28 mouse cellular contexts compared by ENCODE assay signal in the genomic region with DNA sequence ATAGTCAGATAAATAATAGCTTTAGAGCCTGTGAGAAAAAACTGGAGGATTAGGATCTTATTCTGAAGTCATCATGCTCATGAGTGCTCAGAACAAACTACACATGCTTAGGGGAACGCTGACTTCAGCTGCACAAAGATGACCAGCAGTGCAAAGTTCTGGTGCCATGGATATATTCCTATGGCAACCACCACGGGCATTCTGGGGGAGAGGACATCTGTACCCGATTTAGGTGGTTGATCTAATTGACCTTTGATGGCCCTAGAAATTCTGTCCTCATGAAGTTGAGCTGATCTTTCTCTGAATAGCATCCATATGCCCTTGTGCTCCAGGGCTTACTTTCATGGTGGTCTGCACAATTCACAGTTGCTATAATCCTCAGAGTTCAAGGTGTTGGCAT. TPM values are rescaled to one million over a fixed set of nuclear protein-coding genes. Genes with fewer than 3 reads are reported as not detected.
DNase-seq lines count a peak whose midpoint lies in the region; ATAC-seq lines count a peak whose summit lies in the region.
"Had no signal": no experiment of that assay in that cellular context is flagged by ENCODE, and none has a peak within 500 bp of the region (broad histone marks: within the 10 kb centered on the region; RNA-seq: fewer than 3 reads in every experiment).

No protein-coding gene starts in this region.

- H3K27me3 ChIP-seq in heart, embryonic 10.5 days (ENCODE audit: insufficient read depth, poor library complexity, severe bottlenecking), result no peaks in the 10 kb centered on the region
- H3K27me3 ChIP-seq in embryonic facial prominence, embryonic 10.5 days (replicated peaks; ENCODE audit: low read depth, poor library complexity, severe bottlenecking), result no peaks in the 10 kb centered on the region
- H3K27me3 ChIP-seq in intestine, embryonic 15.5 days (replicated peaks), result no peaks in the 10 kb centered on the region
- H3K27me3 ChIP-seq: CH12.LX; embryonic facial prominence, embryonic 13.5 days; embryonic facial prominence, embryonic 15.5 days; forebrain, embryonic 12.5 days; Patski had no signal

- no peaks in the 10 kb centered on the region; the same call in 1 of the 2 replicates for H3K9me3 ChIP-seq in heart, embryonic 10.5 days
- 0 out of 2 replicates have a peak, but pooled peaks cover 4% of the 10 kb centered on the region for H3K9me3 ChIP-seq in embryonic facial prominence, embryonic 10.5 days
- no peaks in the 10 kb centered on the region for H3K9me3 ChIP-seq in intestine, embryonic 15.5 days
- H3K9me3 ChIP-seq: embryonic facial prominence, embryonic 13.5 days; embryonic facial prominence, embryonic 15.5 days; forebrain, embryonic 12.5 days had no signal

- no peak overlapping the region for H3K4me2 ChIP-seq in intestine, embryonic 15.5 days (replicated peaks)
- H3K4me2 ChIP-seq: embryonic facial prominence, embryonic 13.5 days; embryonic facial prominence, embryonic 15.5 days; forebrain, embryonic 12.5 days had no signal

- 77% methylated on average over 3 of the region's 3 CpGs for WGBS in heart, embryonic 10.5 days
- WGBS in embryonic facial prominence, embryonic 10.5 days, result 45% methylated on average over 3 of the region's 3 CpGs
- 78% methylated on average over 3 of the region's 3 CpGs for WGBS in intestine, embryonic 15.5 days

- no peak overlapping the region for H3K4me3 ChIP-seq in heart, embryonic 10.5 days
- H3K4me3 ChIP-seq in embryonic facial prominence, embryonic 10.5 days, result no peak overlapping the region
- H3K4me3 ChIP-seq in intestine, embryonic 15.5 days (replicated peaks), result no peak overlapping the region
- H3K4me3 ChIP-seq: embryonic facial prominence, embryonic 13.5 days; embryonic facial prominence, embryonic 15.5 days; erythroblast, embryonic 14.5 days; forebrain, embryonic 10.5 days; forebrain, embryonic 12.5 days had no signal

- H3K4me1 ChIP-seq in heart, embryonic 10.5 days, result no peaks in the 10 kb centered on the region
- H3K4me1 ChIP-seq in embryonic facial prominence, embryonic 10.5 days, result no peaks in the 10 kb centered on the region
- no peaks in the 10 kb centered on the region for H3K4me1 ChIP-seq in intestine, embryonic 15.5 days (replicated peaks)
- H3K4me1 ChIP-seq: embryonic facial prominence, embryonic 13.5 days; embryonic facial prominence, embryonic 15.5 days; forebrain, embryonic 10.5 days; forebrain, embryonic 12.5 days had no signal

- H3K36me3 ChIP-seq in heart, embryonic 10.5 days, result no peaks in the 10 kb centered on the region
- H3K36me3 ChIP-seq in embryonic facial prominence, embryonic 10.5 days (replicated peaks), result no peaks in the 10 kb centered on the region; the same call in 1 of the 2 replicates
- H3K36me3 ChIP-seq in intestine, embryonic 15.5 days, result no peaks in the 10 kb centered on the region
- H3K36me3 ChIP-seq: embryonic facial prominence, embryonic 13.5 days; embryonic facial prominence, embryonic 15.5 days; forebrain, embryonic 12.5 days; G1E had no signal

- H3K9ac ChIP-seq in intestine, embryonic 15.5 days, result no peak overlapping the region
- H3K9ac ChIP-seq: embryonic facial prominence, embryonic 13.5 days; embryonic facial prominence, embryonic 15.5 days; forebrain, embryonic 12.5 days had no signal

- H3K27ac ChIP-seq in heart, embryonic 10.5 days, result no peak overlapping the region
- no peak overlapping the region for H3K27ac ChIP-seq in embryonic facial prominence, embryonic 10.5 days (replicated peaks)
- no peak overlapping the region for H3K27ac ChIP-seq in intestine, embryonic 15.5 days
- H3K27ac ChIP-seq: embryonic facial prominence, embryonic 13.5 days; embryonic facial prominence, embryonic 15.5 days; forebrain, embryonic 10.5 days; forebrain, embryonic 12.5 days had no signal

- ATAC-seq in intestine, embryonic 15.5 days, result no peak
- ATAC-seq: activated CD4-positive, CD25-positive, alpha-beta regulatory T cell, adult 4 months; CD4-positive, CD25-positive, alpha-beta regulatory T cell, adult 4 months; forebrain, embryonic 14.5 days; forebrain, embryonic 16.5 days; Patski had no signal

- DNase-seq in embryo, embryonic 10.5 days (ENCODE audit: low spot score), result peak; percentile 14
- no peak for DNase-seq in embryo, embryonic 10 days (ENCODE audit: low spot score)
- DNase-seq in heart, adult 11 months, result peak; percentile 63
- DNase-seq in heart, embryonic 10.5 days (ENCODE audit: low spot score), result no peak
- peak; percentile 38 for DNase-seq in embryonic facial prominence, embryonic 10.5 days (ENCODE audit: low spot score)
- peak; percentile 50 for DNase-seq in forelimb bud, embryonic 11.5 days (ENCODE audit: low read depth, low spot score)
- DNase-seq: adrenal gland, adult 8-10 months; adrenal gland, postnatal 14 days; adrenal gland, postnatal 36 days; B cell, adult 2 months; cerebellum, adult 11-12 months; cerebellum, adult 2 months; cerebellum, adult 9-10 months; cerebellum, postnatal 10 days; cerebellum, postnatal 25 days had no signal

RNA-seq across cellular contexts. Expression of gene Cep135, which starts 11.5 kb away (rescaled TPM):
- 7.7 TPM in 2 replicates for polyA plus RNA-seq in heart, embryonic 10.5 days (2016; fragmentation: Nextera tagmentation; extraction: Ambion mirVana)
- 10.3 and 12.1 TPM in 2 replicates for polyA plus RNA-seq in embryonic facial prominence, embryonic 10.5 days (2016; fragmentation: Nextera tagmentation; extraction: Ambion mirVana)
- polyA plus RNA-seq in intestine, embryonic 15.5 days (2015; fragmentation: Nextera tagmentation; extraction: Ambion mirVana), result 5.9 and 6.6 TPM in 2 replicates

RNA-seq across cellular contexts. Expression of gene Exoc1, which starts 47.9 kb away (rescaled TPM):
- polyA plus RNA-seq in heart, embryonic 10.5 days (2016; fragmentation: Nextera tagmentation; extraction: Ambion mirVana), result 30.0 and 31.8 TPM in 2 replicates
- polyA plus RNA-seq in embryonic facial prominence, embryonic 10.5 days (2016; fragmentation: Nextera tagmentation; extraction: Ambion mirVana), result 42.4 and 44.1 TPM in 2 replicates
- 28.0 and 28.9 TPM in 2 replicates for polyA plus RNA-seq in intestine, embryonic 15.5 days (2015; fragmentation: Nextera tagmentation; extraction: Ambion mirVana)

Comparison
In these comparisons a context has a peak if more than half of its experiments do, and no peak if none do; other contexts are left out.
1. DNase-seq: peak in embryo, embryonic 10.5 days (single experiment), heart, adult 11 months (single experiment), embryonic facial prominence, embryonic 10.5 days (single experiment) and forelimb bud, embryonic 11.5 days (single experiment); none in embryo, embryonic 10 days (single experiment) and heart, embryonic 10.5 days (single experiment).